Mouse (Mus musculus): ENCODE data around the gene Plekhd1. TPM values are rescaled to one million over a fixed set of nuclear protein-coding genes. Genes with fewer than 3 reads are reported as not detected.

Gene Plekhd1
- polyA plus RNA-seq, 1 experiment from 2014 or later: 1.5 TPM

GRCm38 (mm10) chr12:80730567-80730966 lies 38.2 kb downstream of the Plekhd1 start:
- Histone ChIP-seq H3K4me1 (no peaks in the 10 kb centered on the region), H3K9me3 (no peaks in the 10 kb centered on the region), H3K9ac (no peak overlapping the region), H3K4me3 (no peak overlapping the region), H3K27me3 (no peaks in the 10 kb centered on the region; the same call in 1 of the 2 replicates), H3K36me3 (no peaks in the 10 kb centered on the region), H3K27ac (no peak overlapping the region), H3K4me2 (replicated peaks) (peak overlapping the region; percentile 19; the same call in 1 of the 2 replicates)
- peak; percentile 60; the same call in 1 of the 2 replicates for ATAC-seq (ENCODE audit: insufficient number of reproducible peaks, insufficient read depth, low FRiP score, low TSS enrichment)
- WGBS: 8% methylated on average over 9 of the region's 9 CpGs

- Histone ChIP-seq H3K4me2 (replicated peaks) (no peak overlapping the region), H3K36me3 (no peaks in the 10 kb centered on the region), H3K9me3 (no peaks in the 10 kb centered on the region), H3K4me3 (no peak overlapping the region), H3K4me1 (peaks cover 13% of the 10 kb centered on the region), H3K27me3 (0 out of 2 replicates have a peak, but pooled peaks cover 6% of the 10 kb centered on the region), H3K9ac (no peak overlapping the region), H3K27ac (no peak overlapping the region)
- WGBS: 56% methylated on average over 13 of the region's 13 CpGs
- no peak for ATAC-seq (ENCODE audit: insufficient number of reproducible peaks, insufficient read depth, low FRiP score, low TSS enrichment)
Observed at GRCm38 (mm10) chr12:80734526-80735470, 42.4 kb downstream of the Plekhd1 start.

GRCm38 (mm10) chr12:80736464-80737282 lies 44.3 kb downstream of the Plekhd1 start:
- WGBS: 23% methylated on average over 13 of the region's 13 CpGs
- Histone ChIP-seq H3K4me2 (replicated peaks) (peak overlapping the region; percentile 24; the same call in 1 of the 2 replicates), H3K4me3 (no peak overlapping the region)

GRCm38 (mm10) chr12:80737283-80737600 lies 44.9 kb downstream of the Plekhd1 start:
- peak overlapping the region; percentile 24; the same call in 1 of the 2 replicates for H3K4me2 ChIP-seq (replicated peaks)
- H3K36me3 ChIP-seq: no peaks in the 10 kb centered on the region
- H3K4me3 ChIP-seq: no peak overlapping the region
- no peak overlapping the region for H3K9ac ChIP-seq
- no peak overlapping the region for H3K27ac ChIP-seq
- 0 out of 2 replicates have a peak, but pooled peaks cover 6% of the 10 kb centered on the region for H3K27me3 ChIP-seq
- WGBS: 65% methylated on average over 5 of the region's 5 CpGs
- no peaks in the 10 kb centered on the region for H3K9me3 ChIP-seq
- H3K4me1 ChIP-seq: peaks cover 13% of the 10 kb centered on the region
- ATAC-seq (ENCODE audit: insufficient number of reproducible peaks, insufficient read depth, low FRiP score, low TSS enrichment): no peak

More at GRCm38 (mm10) chr12:80736464-80737282, 44.3 kb downstream of the Plekhd1 start:
- H3K9ac ChIP-seq: no peak overlapping the region
- no peak for ATAC-seq (ENCODE audit: insufficient number of reproducible peaks, insufficient read depth, low FRiP score, low TSS enrichment)
- H3K27ac ChIP-seq: 0 out of 2 replicates have a peak overlapping the region, but pooled peaks have one; percentile 17
- H3K36me3 ChIP-seq: no peaks in the 10 kb centered on the region
- H3K9me3 ChIP-seq: no peaks in the 10 kb centered on the region
- H3K27me3 ChIP-seq: 0 out of 2 replicates have a peak, but pooled peaks cover 6% of the 10 kb centered on the region
- H3K4me1 ChIP-seq: peaks cover 13% of the 10 kb centered on the region

GRCm38 (mm10) chr12:80739482-80739881 lies 47.1 kb downstream of the Plekhd1 start:
- no peak overlapping the region for H3K4me2 ChIP-seq (replicated peaks)
- ATAC-seq (ENCODE audit: insufficient number of reproducible peaks, insufficient read depth, low FRiP score, low TSS enrichment): no peak
- H3K4me3 ChIP-seq: no peak overlapping the region
- peaks cover 13% of the 10 kb centered on the region for H3K4me1 ChIP-seq
- no peaks in the 10 kb centered on the region for H3K9me3 ChIP-seq
- H3K9ac ChIP-seq: no peak overlapping the region
- no peaks in the 10 kb centered on the region for H3K36me3 ChIP-seq
- H3K27me3 ChIP-seq: 0 out of 2 replicates have a peak, but pooled peaks cover 11% of the 10 kb centered on the region
- no peak overlapping the region for H3K27ac ChIP-seq
- WGBS: 30% methylated on average over 9 of the region's 9 CpGs

- 95% methylated on average over 1 of the region's 1 CpGs for WGBS
- ATAC-seq (ENCODE audit: insufficient number of reproducible peaks, insufficient read depth, low FRiP score, low TSS enrichment): no peak
Observed at GRCm38 (mm10) chr12:80744614-80745013, 52.2 kb downstream of the Plekhd1 start.

GRCm38 (mm10) chr12:80746031-80746813 lies 53.8 kb downstream of the Plekhd1 start:
- Histone ChIP-seq H3K4me2 (replicated peaks) (no peak overlapping the region), H3K36me3 (no peaks in the 10 kb centered on the region), H3K9ac (no peak overlapping the region), H3K4me1 (no peaks in the 10 kb centered on the region), H3K9me3 (no peaks in the 10 kb centered on the region), H3K4me3 (no peak overlapping the region), H3K27ac (no peak overlapping the region), H3K27me3 (0 out of 2 replicates have a peak, but pooled peaks cover 4% of the 10 kb centered on the region)
- 61% methylated on average over 8 of the region's 8 CpGs for WGBS
- ATAC-seq (ENCODE audit: insufficient number of reproducible peaks, insufficient read depth, low FRiP score, low TSS enrichment): no peak

More at GRCm38 (mm10) chr12:80744614-80745013, 52.2 kb downstream of the Plekhd1 start:
- H3K36me3 ChIP-seq: no peaks in the 10 kb centered on the region
- H3K4me3 ChIP-seq: no peak overlapping the region
- 0 out of 2 replicates have a peak, but pooled peaks cover 4% of the 10 kb centered on the region for H3K27me3 ChIP-seq
- H3K9me3 ChIP-seq: no peaks in the 10 kb centered on the region
- no peak overlapping the region for H3K9ac ChIP-seq
- no peak overlapping the region for H3K4me2 ChIP-seq (replicated peaks)
- no peaks in the 10 kb centered on the region for H3K4me1 ChIP-seq
- H3K27ac ChIP-seq: no peak overlapping the region

- Histone ChIP-seq H3K9ac (no peak overlapping the region), H3K4me1 (no peaks in the 10 kb centered on the region), H3K4me2 (replicated peaks) (no peak overlapping the region), H3K9me3 (no peaks in the 10 kb centered on the region), H3K36me3 (no peaks in the 10 kb centered on the region), H3K27ac (no peak overlapping the region), H3K27me3 (peaks cover 14% of the 10 kb centered on the region), H3K4me3 (no peak overlapping the region)
- no peak for ATAC-seq (ENCODE audit: insufficient number of reproducible peaks, insufficient read depth, low FRiP score, low TSS enrichment)
- 93% methylated on average over 6 of the region's 6 CpGs for WGBS
Observed at GRCm38 (mm10) chr12:80751556-80751955, 59.2 kb downstream of the Plekhd1 start.

GRCm38 (mm10) chr12:80757751-80758558 lies 65.6 kb downstream of the Plekhd1 start:
- peaks cover 48% of the 10 kb centered on the region for H3K27me3 ChIP-seq
- peak overlapping the region; percentile 55 for H3K4me3 ChIP-seq
- H3K9me3 ChIP-seq: no peaks in the 10 kb centered on the region
- 0 out of 2 replicates have a peak overlapping the region, but pooled peaks have one; percentile 18 for H3K27ac ChIP-seq
- H3K9ac ChIP-seq: peak overlapping the region; percentile 53
- H3K36me3 ChIP-seq: no peaks in the 10 kb centered on the region
- ATAC-seq (ENCODE audit: insufficient number of reproducible peaks, insufficient read depth, low FRiP score, low TSS enrichment): peak; percentile 78
- H3K4me2 ChIP-seq (replicated peaks): peak overlapping the region; percentile 90
- H3K4me1 ChIP-seq: peaks cover 26% of the 10 kb centered on the region
- WGBS: 6% methylated on average over 120 of the region's 122 CpGs
